Mouse (Mus musculus) C2C12 (cell line): ENCODE measurements around the gene Ryr1.

Experiments
- CEBPB ChIP-seq: IDR thresholded peaks from one replicate; pipeline ENCODE4 v1.6.1; 2011; ENCODE audit warnings: low read depth, mild to moderate bottlenecking, control low read depth, moderate library complexity
- CTCF ChIP-seq: IDR thresholded peaks from one replicate; pipeline ENCODE4 v1.5.1; 2011; ENCODE audit not compliant: control insufficient read depth, insufficient read depth, insufficient read length
- MAX ChIP-seq: IDR thresholded peaks from one replicate; pipeline ENCODE4 v1.6.1; 2011; ENCODE audit warnings: mild to moderate bottlenecking, control low read depth
- USF1 ChIP-seq: IDR thresholded peaks from one replicate; pipeline ENCODE4 v1.6.1; 2011; ENCODE audit warnings: low read depth, mild to moderate bottlenecking, control low read depth, moderate library complexity

DNA sequence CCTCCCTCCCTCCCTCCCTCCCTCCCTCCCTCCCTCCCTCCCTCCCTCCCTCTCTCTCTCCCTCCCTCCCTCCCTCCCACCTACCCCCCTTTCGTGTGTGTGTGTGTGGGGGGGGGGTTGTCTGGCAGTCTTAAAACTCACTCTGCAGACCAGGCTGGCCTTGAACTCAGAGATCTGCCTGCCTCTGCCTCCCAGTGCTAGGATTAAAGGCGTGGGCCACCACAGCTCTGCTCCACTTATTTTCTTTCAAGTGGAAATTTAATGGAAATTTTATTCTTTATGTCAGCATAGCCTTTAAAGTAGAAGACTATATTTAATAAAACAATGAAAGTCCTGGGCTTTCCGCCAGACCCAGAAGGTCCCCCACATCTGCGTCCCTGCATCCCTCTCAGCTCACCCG is 158.8 kb downstream of the Ryr1 start:
- TF ChIP-seq CTCF, result no peak
- TF ChIP-seq CEBPB, result no peak
- no peak for TF ChIP-seq USF1
- no peak for TF ChIP-seq MAX
